Comparison of ENCODE assay signal across 10 mouse cellular contexts in genomic region chr6:84181452-84181851, GRCm38 (mm10).
DNase-seq lines count a peak whose midpoint lies in the region; ATAC-seq and TF ChIP-seq lines count a peak whose summit lies in the region.
"Had no signal": no experiment of that assay in that cellular context is flagged by ENCODE, and none has a peak within 500 bp of the region (broad histone marks: within the 10 kb centered on the region; RNA-seq: fewer than 3 reads in every experiment).

No protein-coding gene starts in this region.

- no peak for TF ChIP-seq CTCF in heart, adult 2 months (IDR thresholded peaks at IDR 0.05)
- no peak for TF ChIP-seq CTCF in liver, postnatal 0 days (IDR thresholded peaks at IDR 0.05; ENCODE audit: low read depth)

- peaks cover 2% of the 10 kb centered on the region; the same call in 1 of the 2 replicates for H3K9me3 ChIP-seq in liver, postnatal 0 days (ENCODE audit: low read length)
- H3K9me3 ChIP-seq in liver, embryonic 12.5 days (replicated peaks): no peaks in the 10 kb centered on the region

- H3K27me3 ChIP-seq in heart, adult 2 months (ENCODE audit: control insufficient read depth, insufficient read depth, low read length): no peaks in the 10 kb centered on the region
- H3K27me3 ChIP-seq in liver, postnatal 0 days (ENCODE audit: insufficient read depth, low read length): no peaks in the 10 kb centered on the region
- H3K27me3 ChIP-seq in liver, embryonic 12.5 days (replicated peaks): no peaks in the 10 kb centered on the region

- H3K4me3 ChIP-seq in heart, adult 2 months: no peak overlapping the region
- no peak overlapping the region for H3K4me3 ChIP-seq in liver, postnatal 0 days (ENCODE audit: low read depth, low read length)
- H3K4me3 ChIP-seq in liver, embryonic 12.5 days: no peak overlapping the region

- H3K27ac ChIP-seq in heart, adult 2 months: peak overlapping the region; percentile 36
- H3K27ac ChIP-seq in liver, postnatal 0 days (ENCODE audit: low read depth): no peak overlapping the region
- H3K27ac ChIP-seq in liver, embryonic 12.5 days: no peak overlapping the region

- peaks cover 5% of the 10 kb centered on the region for H3K36me3 ChIP-seq in heart, adult 2 months (ENCODE audit: control insufficient read depth, insufficient read depth, low read length)
- H3K36me3 ChIP-seq in liver, postnatal 0 days (replicated peaks; ENCODE audit: insufficient read depth, low read length): no peaks in the 10 kb centered on the region
- no peaks in the 10 kb centered on the region for H3K36me3 ChIP-seq in liver, embryonic 12.5 days

- no peak overlapping the region for H3K9ac ChIP-seq in heart, adult 2 months (ENCODE audit: low read depth, low read length)
- H3K9ac ChIP-seq in liver, postnatal 0 days (replicated peaks): no peak overlapping the region
- no peak overlapping the region for H3K9ac ChIP-seq in liver, embryonic 12.5 days

- intact Hi-C loops in heart, adult 2 months (cut with DNase I): loop anchor here (2.0 kb wide), 2 partner anchors 15 to 27 kb away; no protein-coding TSS in a partner anchor

- TF ChIP-seq EP300 in heart, adult 2 months (IDR thresholded peaks at IDR 0.05; ENCODE audit: insufficient read depth, low read depth, low read length): peak; percentile 86
- TF ChIP-seq EP300 in liver, postnatal 0 days (IDR thresholded peaks at IDR 0.05; ENCODE audit: low read depth): no peak

- no peak for ATAC-seq in liver, postnatal 0 days
- no peak for ATAC-seq in liver, embryonic 12.5 days
- no peak for ATAC-seq in monocyte, adult 5-6 weeks (replicated peaks; ENCODE audit: insufficient number of reproducible peaks, low FRiP score, low TSS enrichment, poor library complexity, severe bottlenecking)
- ATAC-seq: CD4-positive, CD25-positive, alpha-beta regulatory T cell, adult 4 months; midbrain, embryonic 16.5 days had no signal

- WGBS in heart, adult 2 months: 14% methylated on average over 4 of the region's 4 CpGs
- 78% methylated on average over 4 of the region's 4 CpGs for WGBS in liver, postnatal 0 days (ENCODE audit: insufficient replicate concordance)
- 70% methylated on average over 4 of the region's 4 CpGs for WGBS in liver, embryonic 12.5 days (ENCODE audit: insufficient replicate concordance)

- no peaks in the 10 kb centered on the region; the same call in 1 of the 2 replicates for H3K4me1 ChIP-seq in heart, adult 2 months (ENCODE audit: control insufficient read depth, insufficient read depth, low read length)
- H3K4me1 ChIP-seq in liver, postnatal 0 days (ENCODE audit: insufficient read depth): no peaks in the 10 kb centered on the region
- H3K4me1 ChIP-seq in liver, embryonic 12.5 days: no peaks in the 10 kb centered on the region

- no peak overlapping the region for H3K4me2 ChIP-seq in liver, postnatal 0 days (ENCODE audit: low read depth, low read length)
- H3K4me2 ChIP-seq in liver, embryonic 12.5 days: no peak overlapping the region

- peak; percentile 25 for DNase-seq in embryo, embryonic 10 days (ENCODE audit: low spot score)
- DNase-seq in embryo, embryonic 9.5 days (ENCODE audit: extremely low spot score): no peak
- DNase-seq in heart, adult 2 months: peak; percentile 55 to 80
- peak; percentile 66 to 77 for DNase-seq in kidney, postnatal 36 days
- DNase-seq in retina, postnatal 1 day: peak; percentile 25
- DNase-seq in liver, postnatal 0 days: no peak

- H3K79me2 ChIP-seq in heart, adult 2 months (replicated peaks; ENCODE audit: control insufficient read depth, insufficient read depth, low read length): no peaks in the 10 kb centered on the region

- no peak for TF ChIP-seq POLR2A in heart, adult 2 months (IDR thresholded peaks at IDR 0.05; ENCODE audit: insufficient read depth, low read depth, low read length)

Comparison
In these comparisons a context has a peak if more than half of its experiments do, and no peak if none do; other contexts are left out.
1. DNase-seq: peak in embryo, embryonic 10 days (single experiment), heart, adult 2 months (2 of 2), kidney, postnatal 36 days (2 of 2) and retina, postnatal 1 day (single experiment); none in embryo, embryonic 9.5 days (single experiment) and liver, postnatal 0 days (single experiment).